Mouse (Mus musculus) heart, adult 2 months (tissue): ENCODE measurements around the gene Nme2. TPM values are rescaled to one million over a fixed set of nuclear protein-coding genes. Genes with fewer than 3 reads are reported as not detected.
"Not testable (repeated sequence)": the region's sequence is repeated elsewhere in the genome, so short reads cannot be mapped to it uniquely, and the experiment has no call there.

Source experiments
- DNase-seq, 2 experiments: peaks; one replicate each; pipeline ENCODE4 v3.0.0; 2021
- H3K27ac ChIP-seq: fragments of 200-600 bp; 2 replicates; pipeline ENCODE4 v1.8.1; 2022
- H3K27me3 ChIP-seq: fragments of 200-500 bp; 2 replicates; pipeline ENCODE4 v1.6.1; 2012; ENCODE audit warnings: mild to moderate bottlenecking, low read length, inconsistent platforms, mixed read lengths; ENCODE audit not compliant: control insufficient read depth, insufficient read depth
- H3K36me3 ChIP-seq: fragments of 200-500 bp; 2 replicates; pipeline ENCODE4 v1.6.1; 2012; ENCODE audit warnings: low read length, inconsistent platforms; ENCODE audit not compliant: control insufficient read depth, insufficient read depth
- H3K4me1 ChIP-seq: fragments of 200-500 bp; 2 replicates; pipeline ENCODE4 v1.6.1; 2011; ENCODE audit warnings: low read length; ENCODE audit not compliant: control insufficient read depth, insufficient read depth
- H3K4me3 ChIP-seq: fragments of 200-600 bp; 2 replicates; pipeline ENCODE4 v1.8.1; 2022
- H3K79me2 ChIP-seq: fragments of 200-500 bp; replicated peaks from 2 replicates; pipeline ENCODE4 v1.6.1; 2012; ENCODE audit warnings: mild to moderate bottlenecking, inconsistent platforms, low read length, moderate library complexity, mixed read lengths; ENCODE audit not compliant: control insufficient read depth, insufficient read depth
- H3K9ac ChIP-seq: fragments of 200-500 bp; 2 replicates; pipeline ENCODE4 v1.6.1; 2012; ENCODE audit warnings: low read depth, mild to moderate bottlenecking, control low read depth, inconsistent platforms, low read length, mixed read lengths
- CTCF ChIP-seq: fragments of 200-600 bp; IDR thresholded peaks from 2 replicates; pipeline ENCODE4 v1.8.1; 2022; ENCODE audit warnings: antibody characterized with exemption, mild to moderate bottlenecking, moderate library complexity
- EP300 ChIP-seq: fragments of 200-500 bp; IDR thresholded peaks from 2 replicates; pipeline ENCODE4 v1.6.1; 2011; ENCODE audit warnings: low read depth, low read length, control low read depth; ENCODE audit not compliant: insufficient read depth
- POLR2A ChIP-seq: fragments of 200-500 bp; IDR thresholded peaks from 2 replicates; pipeline ENCODE4 v1.6.1; 2011; ENCODE audit warnings: mild to moderate bottlenecking, low read depth, low read length, control low read depth; ENCODE audit not compliant: insufficient read depth
- WGBS: fragments of 180-500 bp; shearing (Covaris S2); methylation state at CpG from one replicate; pipeline ENCODE4 v1.1.7; 2018; 5-methylcytosine and 5-hydroxymethylcytosine counted together
- intact Hi-C: fragments of 180-260 bp; cut with DNase I; formaldehyde crosslinking; loops from one replicate; pipeline ENCODE4 v1.15.1; 2025
- polyA plus RNA-seq: library from polyadenylated mRNA; depleted of rRNA; stranded (reverse); fragments of >200 nt; gene quantifications from 2 replicates; pipeline ENCODE4 v1.2.3, GENCODE M21; 2012; rRNA removed
- total RNA-seq, 2 experiments: library from RNA; stranded (reverse); gene quantifications; 2 replicates each; pipeline ENCODE4 v1.2.3; 2021

The Nme2 gene
- total and polyA plus RNA-seq, 3 experiments: 474 to 1,129 (median 935) TPM

GRCm38 (mm10) chr11:93929106-93929505, 27.0 kb downstream of the Nme2 start:
- peak; percentile 52 for TF ChIP-seq CTCF
- no peak for TF ChIP-seq EP300
- Histone ChIP-seq H3K27ac (no peak overlapping the region), H3K4me1 (no peaks in the 10 kb centered on the region), H3K4me3 (no peak overlapping the region), H3K36me3 (no peaks in the 10 kb centered on the region; the same call in none of the 2 replicates), H3K27me3 (no peaks in the 10 kb centered on the region), H3K79me2 (no peaks in the 10 kb centered on the region), H3K9ac (no peak overlapping the region)
- DNase-seq: no peak
- intact Hi-C loops: no loop called here

- H3K79me2 ChIP-seq, DNase-seq, H3K4me1 ChIP-seq, intact Hi-C loops, H3K27me3 ChIP-seq, H3K27ac ChIP-seq, H3K9ac ChIP-seq, H3K4me3 ChIP-seq, H3K36me3 ChIP-seq: not testable (repeated sequence)
- WGBS: 88% methylated on average over 2 of the region's 2 CpGs
Measured at GRCm38 (mm10) chr11:93915019-93915418, 41.0 kb downstream of the Nme2 start.

DNA sequence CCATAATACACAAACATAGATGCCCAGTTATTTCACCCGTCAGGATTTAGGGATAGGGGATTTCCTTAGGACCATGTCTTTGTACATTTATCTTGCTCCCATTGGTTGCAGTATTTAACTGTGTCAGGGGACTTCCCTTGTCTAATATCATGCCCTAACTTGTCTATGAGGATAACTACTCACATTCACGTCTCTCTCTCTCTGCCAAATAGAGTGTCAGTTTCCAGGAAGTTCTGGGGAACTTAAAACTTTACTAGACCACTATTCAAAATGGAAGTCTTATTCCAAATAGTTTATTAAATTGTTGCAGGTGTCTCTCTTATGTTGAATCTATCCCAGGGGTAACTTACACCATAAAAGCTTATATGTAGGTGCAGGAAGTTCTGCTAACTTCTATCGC, 44.5 kb downstream of the Nme2 start:
- intact Hi-C loops: no loop called here
- no peaks in the 10 kb centered on the region for H3K27me3 ChIP-seq
- H3K79me2 ChIP-seq: no peaks in the 10 kb centered on the region
- no peak overlapping the region for H3K27ac ChIP-seq
- H3K9ac ChIP-seq: no peak overlapping the region
- H3K4me1 ChIP-seq: no peaks in the 10 kb centered on the region
- TF ChIP-seq CTCF: no peak
- no peak for TF ChIP-seq EP300
- TF ChIP-seq POLR2A: no peak
- H3K4me3 ChIP-seq: no peak overlapping the region
- whole genome bisulfite sequencing: 91% methylated on average over 3 of the region's 3 CpGs
- no peak for DNase-seq
- peaks cover 5% of the 10 kb centered on the region; the same call in 1 of the 2 replicates for H3K36me3 ChIP-seq

DNA sequence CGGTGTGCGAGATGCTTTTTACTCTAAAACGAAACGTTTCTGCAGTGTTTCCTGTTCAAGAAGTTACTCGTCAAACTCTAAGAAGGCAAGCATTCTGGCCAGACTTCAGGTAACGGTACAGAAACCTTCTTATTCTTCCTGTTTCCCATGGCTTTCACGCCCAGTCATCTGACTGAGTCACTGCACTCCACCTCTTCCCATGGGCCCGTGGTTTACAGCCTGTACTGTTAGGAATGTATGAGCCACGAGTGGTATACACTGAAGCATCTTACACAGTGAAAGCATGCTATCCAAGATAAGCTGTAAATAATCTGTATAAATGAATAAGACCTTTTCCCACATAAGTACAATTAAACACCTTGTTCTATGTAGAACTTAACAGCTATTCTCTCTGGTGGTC, 47.2 kb downstream of the Nme2 start:
- TF ChIP-seq CTCF (no peak), POLR2A (no peak), EP300 (no peak)
- Histone ChIP-seq H3K4me3 (no peak overlapping the region), H3K4me1 (no peaks in the 10 kb centered on the region), H3K79me2 (no peaks in the 10 kb centered on the region), H3K9ac (no peak overlapping the region), H3K27me3 (no peaks in the 10 kb centered on the region), H3K27ac (no peak overlapping the region), H3K36me3 (peaks cover 5% of the 10 kb centered on the region; the same call in 1 of the 2 replicates)
- intact Hi-C loops: no loop called here
- 77% methylated on average over 9 of the region's 9 CpGs for WGBS
- no peak for DNase-seq

- H3K27me3 ChIP-seq: no peaks in the 10 kb centered on the region
- WGBS: 81% methylated on average over 3 of the region's 3 CpGs
- TF ChIP-seq EP300 (no peak), CTCF (no peak), POLR2A (no peak)
- no peak overlapping the region for H3K9ac ChIP-seq
- no peaks in the 10 kb centered on the region for H3K79me2 ChIP-seq
- intact Hi-C loops: no loop called here
- no peak overlapping the region for H3K27ac ChIP-seq
- DNase-seq: no peak
- peaks cover 5% of the 10 kb centered on the region; the same call in 1 of the 2 replicates for H3K36me3 ChIP-seq
- H3K4me1 ChIP-seq: no peaks in the 10 kb centered on the region
- no peak overlapping the region for H3K4me3 ChIP-seq
Measured at GRCm38 (mm10) chr11:93907839-93908238, 48.2 kb downstream of the Nme2 start.

DNA sequence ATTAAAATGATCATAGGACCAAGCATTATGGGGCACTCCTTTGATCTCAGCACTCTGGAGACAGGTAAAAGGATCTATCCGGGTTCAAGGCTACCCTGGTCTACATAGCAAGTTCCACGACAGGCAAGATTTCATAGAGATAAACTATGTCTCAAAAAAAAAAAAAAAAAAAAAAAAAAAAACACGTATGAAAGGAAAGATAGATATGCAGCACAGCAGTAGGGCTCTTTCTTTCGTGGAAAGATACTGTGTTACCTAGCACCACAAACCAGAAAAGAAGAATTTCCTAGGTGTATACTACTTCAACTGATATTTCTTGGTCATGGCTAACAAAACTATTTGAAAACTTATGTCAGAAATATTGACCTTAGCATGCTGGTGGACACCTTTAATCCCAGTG, 49.2 kb downstream of the Nme2 start:
- TF ChIP-seq CTCF (no peak), EP300 (no peak), POLR2A (no peak)
- H3K36me3 ChIP-seq: peaks cover 5% of the 10 kb centered on the region; the same call in 1 of the 2 replicates
- DNase-seq: no peak
- 87% methylated on average over 4 of the region's 4 CpGs for WGBS
- H3K79me2 ChIP-seq: no peaks in the 10 kb centered on the region
- H3K27ac ChIP-seq: no peak overlapping the region
- no peak overlapping the region for H3K4me3 ChIP-seq
- no peaks in the 10 kb centered on the region for H3K27me3 ChIP-seq
- intact Hi-C loops: no loop called here
- H3K4me1 ChIP-seq: no peaks in the 10 kb centered on the region
- H3K9ac ChIP-seq: no peak overlapping the region

Other genes starting within 250 kb of the Nme2 start
- 10 to 100 TPM in 1 of 2 experiments, 1 to 10 TPM in 1; 9.9 to 11.3 TPM for gene Utp18, start 70.5 kb downstream of the Nme2 start, total RNA-seq
- 2.9 and 3.4 TPM in 2 replicates for gene Utp18, start 70.5 kb downstream of the Nme2 start, polyA plus RNA-seq
- 10 to 100 TPM; 10.8 to 12.3 TPM for gene Mbtd1, start 70.4 kb downstream of the Nme2 start, total RNA-seq
- 3.0 and 4.6 TPM in 2 replicates for gene Mbtd1, start 70.4 kb downstream of the Nme2 start, polyA plus RNA-seq
- gene Gm20390, start 12.0 kb upstream of the Nme2 start, total RNA-seq: 10 to 100 TPM in 1 of 2 experiments, 1 to 10 TPM in 1; 7.4 to 11.4 TPM
- 10.5 and 11.1 TPM in 2 replicates for gene Gm20390, start 12.0 kb upstream of the Nme2 start, polyA plus RNA-seq
- 10 to 100 TPM; 13.9 to 19.7 TPM for gene Nme1, start 12.3 kb upstream of the Nme2 start, total RNA-seq
- 32.4 and 35.2 TPM in 2 replicates for gene Nme1, start 12.3 kb upstream of the Nme2 start, polyA plus RNA-seq
- gene Spag9, start 39.8 kb upstream of the Nme2 start, total RNA-seq: 100 to 1,000 TPM; 131 to 155 TPM
- gene Spag9, start 39.8 kb upstream of the Nme2 start, polyA plus RNA-seq: 23.9 and 40.7 TPM in 2 replicates